Mouse (Mus musculus) urinary bladder, adult 2 months (tissue): ENCODE data around the gene Rsad2. TPM values are rescaled to one million over a fixed set of nuclear protein-coding genes. Genes with fewer than 3 reads are reported as not detected.
"Not testable (repeated sequence)": the region's sequence is repeated elsewhere in the genome, so short reads cannot be mapped to it uniquely, and the experiment has no call there.

Experiments
- DNase-seq: peaks from one replicate; pipeline ENCODE4 v3.0.0; 2022; ENCODE audit warnings: low spot score
- polyA plus RNA-seq: library from polyadenylated mRNA; depleted of rRNA; stranded (reverse); fragments of >200 nt; gene quantifications from 2 replicates; pipeline ENCODE4 v1.2.3, GENCODE M21; 2012

The Rsad2 gene
- polyA plus RNA-seq, 1 experiment: 2.5 TPM

DNA sequence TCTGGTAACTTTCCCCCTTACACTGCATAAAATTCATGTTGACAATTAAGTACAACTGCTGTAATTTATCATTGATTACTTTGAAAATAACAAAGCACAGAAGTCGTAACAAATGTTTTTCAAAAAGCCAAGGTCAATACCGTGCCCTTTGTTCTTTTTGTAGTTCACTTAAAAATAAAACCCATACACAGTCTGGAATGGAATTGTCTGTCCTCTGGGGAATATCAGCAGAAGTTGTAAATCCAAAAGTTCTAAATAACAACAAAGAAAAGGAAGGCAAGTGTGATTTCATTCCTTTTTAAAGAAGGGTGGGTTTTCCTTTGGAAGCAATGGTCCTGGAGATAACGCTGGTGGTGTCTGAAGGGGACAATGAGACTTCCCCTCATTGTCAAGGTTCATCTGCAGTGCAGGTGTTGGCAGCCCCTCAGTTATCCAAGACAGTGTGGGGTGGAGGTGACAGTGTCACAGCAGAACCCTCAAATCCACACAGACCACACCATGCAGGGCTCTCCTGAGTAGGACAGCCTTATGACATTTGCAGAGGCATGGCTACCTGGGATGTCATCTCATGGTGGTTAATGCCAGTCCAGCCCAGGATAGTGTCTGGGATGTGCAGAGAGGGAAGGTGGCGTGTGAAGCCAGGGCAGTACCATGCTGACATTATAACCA is 9.7 kb downstream of the Rsad2 start:
- no peak for DNase-seq

DNA sequence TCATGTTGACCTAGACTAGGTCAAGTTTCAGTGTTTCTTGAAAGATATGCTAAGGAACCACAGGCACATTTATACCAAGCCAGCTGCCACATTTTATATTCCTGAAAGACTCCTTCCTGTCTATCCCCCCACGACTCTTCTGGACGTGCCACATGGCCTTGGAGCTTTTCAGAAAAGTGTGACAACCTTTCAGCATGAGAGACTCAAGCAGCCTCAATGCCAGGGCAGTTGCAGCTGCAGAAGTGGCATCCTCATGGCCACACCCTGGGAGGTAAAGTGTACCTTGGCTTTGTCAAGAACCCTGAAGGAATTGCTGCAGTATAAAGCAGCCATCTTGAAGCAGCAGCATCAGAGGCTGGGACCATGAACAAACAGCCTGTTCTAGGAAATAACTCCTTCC is 11.7 kb downstream of the Rsad2 start:
- no peak for DNase-seq

DNA sequence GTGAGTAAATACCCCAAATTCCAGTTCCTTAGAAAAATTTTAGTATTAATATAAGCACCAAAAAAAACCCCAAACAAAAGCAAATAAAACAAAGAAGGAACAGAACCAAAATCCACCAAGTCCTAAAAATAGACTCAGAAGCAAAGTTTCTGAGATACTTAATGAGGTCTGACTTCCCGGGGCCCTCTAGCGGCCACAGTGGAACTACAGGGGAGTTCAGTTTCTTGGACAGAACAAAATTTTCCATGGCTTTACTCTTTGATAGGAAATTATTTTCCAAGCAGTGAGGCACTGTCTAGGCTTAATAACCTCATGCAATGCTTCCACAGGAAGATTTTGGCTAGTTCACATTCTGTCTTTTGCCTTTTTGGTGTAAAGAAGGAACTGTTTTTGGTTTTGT is 12.2 kb downstream of the Rsad2 start:
- peak; percentile 34 for DNase-seq

DNA sequence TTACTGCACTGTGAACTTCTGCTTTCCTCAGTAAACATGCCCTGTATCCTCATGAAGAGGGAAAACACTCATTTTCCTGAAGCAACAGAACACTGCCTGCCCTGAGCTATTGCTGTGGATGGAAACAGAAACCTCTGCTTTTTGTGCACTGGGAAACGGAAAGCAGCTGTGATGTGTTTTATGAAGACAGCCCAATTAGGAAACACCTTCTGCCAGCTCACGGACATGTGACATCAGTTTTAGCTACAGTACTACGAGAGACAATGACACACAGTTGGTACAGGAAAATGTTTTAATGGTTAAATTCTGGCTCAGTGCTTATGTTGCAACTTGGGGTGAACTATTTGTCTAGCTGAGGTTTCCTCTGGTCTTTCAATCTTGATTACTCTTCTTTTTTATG is 16.9 kb downstream of the Rsad2 start:
- DNase-seq: no peak

DNA sequence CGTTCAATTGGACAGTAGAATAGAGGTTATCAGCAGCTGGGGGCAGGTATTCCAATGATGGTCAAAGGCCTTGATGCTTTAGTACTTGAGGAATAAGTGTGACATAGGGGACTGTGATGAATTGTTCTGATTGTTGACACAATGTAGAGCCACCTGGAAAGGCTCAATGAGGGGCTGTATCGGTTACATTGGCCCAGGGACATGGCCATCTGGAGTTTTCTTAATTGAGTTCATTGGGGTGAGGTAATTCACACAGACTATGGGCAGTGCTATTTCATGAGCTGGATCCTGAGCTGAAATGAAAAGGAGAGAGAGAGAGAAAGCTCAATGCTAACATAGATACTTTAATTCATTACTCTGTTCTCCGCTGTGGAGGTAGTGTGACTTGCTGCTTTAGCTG is 18.3 kb downstream of the Rsad2 start:
- DNase-seq: no peak

DNA sequence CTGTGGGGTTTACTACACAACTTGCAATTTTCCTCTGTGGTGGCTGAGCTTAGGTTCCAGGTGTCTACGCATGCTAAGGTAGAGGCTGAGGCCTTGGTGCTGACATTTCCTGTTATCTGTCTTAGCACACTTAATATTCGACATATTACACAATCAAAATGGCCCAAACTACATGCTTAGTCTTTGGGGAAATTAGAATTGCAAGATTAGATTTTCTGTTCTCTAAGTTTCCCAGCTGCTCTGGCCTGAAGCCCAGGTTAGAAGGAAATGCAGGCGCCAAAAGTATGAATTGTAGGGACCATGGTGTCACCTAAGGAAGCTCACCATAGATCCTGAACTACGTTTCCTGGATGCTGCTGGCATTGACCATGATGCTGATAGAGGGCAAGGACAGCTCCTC is 19.9 kb downstream of the Rsad2 start:
- no peak for DNase-seq

DNA sequence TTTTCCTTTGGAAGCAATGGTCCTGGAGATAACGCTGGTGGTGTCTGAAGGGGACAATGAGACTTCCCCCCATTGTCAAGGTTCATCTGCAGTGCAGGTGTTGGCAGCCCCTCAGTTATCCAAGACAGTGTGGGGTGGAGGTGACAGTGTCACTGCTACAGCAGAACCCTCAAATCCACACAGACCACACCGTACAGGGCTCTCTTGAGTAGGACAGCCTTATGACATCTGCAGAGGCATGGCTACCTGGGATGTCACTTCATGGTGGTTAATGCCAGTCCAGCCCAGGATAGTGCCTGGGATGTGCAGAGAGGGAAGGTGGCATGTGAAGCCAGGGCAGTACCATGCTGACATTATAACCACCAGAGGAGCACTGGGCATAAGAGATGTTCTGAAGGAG is 27.5 kb downstream of the Rsad2 start:
- not testable (repeated sequence) for DNase-seq

DNA sequence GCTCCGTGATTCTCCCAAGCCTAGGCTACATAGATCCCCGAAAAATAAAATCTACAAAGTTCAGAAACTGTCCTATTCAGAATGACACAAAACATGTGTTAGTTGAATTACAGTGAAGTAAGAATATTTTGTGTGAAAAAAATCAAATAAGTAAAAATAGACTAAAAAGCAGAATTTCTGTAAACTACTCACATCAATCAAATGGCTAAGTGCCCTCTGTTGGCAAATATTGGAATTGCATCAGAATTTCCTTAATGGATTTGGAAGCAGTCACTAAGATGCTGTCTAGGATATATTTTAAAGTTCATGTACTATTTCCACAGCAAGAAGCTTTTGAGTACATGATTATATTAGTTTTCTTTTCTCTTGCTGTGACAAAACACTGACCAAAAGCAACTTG is 31.4 kb downstream of the Rsad2 start:
- no peak for DNase-seq

DNA sequence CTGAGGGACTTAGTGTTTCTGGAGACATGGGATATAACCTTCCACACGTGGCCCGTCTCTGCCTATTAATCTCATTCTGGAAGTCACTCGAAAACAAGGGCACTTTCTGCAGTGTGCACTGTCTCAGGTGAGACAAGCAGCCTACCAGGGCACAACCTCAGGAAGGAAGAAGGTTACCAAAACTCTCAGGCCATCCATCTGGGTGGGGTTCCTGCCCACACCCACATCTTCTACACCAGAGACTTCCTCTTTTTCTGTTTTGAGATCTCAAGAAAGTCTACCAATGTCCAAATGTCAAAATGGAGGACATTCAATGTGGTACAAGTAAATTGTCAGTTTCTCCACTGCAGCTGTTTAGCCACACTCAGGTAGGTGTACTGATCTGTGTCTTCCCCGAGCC is 37.9 kb downstream of the Rsad2 start:
- no peak for DNase-seq

DNA sequence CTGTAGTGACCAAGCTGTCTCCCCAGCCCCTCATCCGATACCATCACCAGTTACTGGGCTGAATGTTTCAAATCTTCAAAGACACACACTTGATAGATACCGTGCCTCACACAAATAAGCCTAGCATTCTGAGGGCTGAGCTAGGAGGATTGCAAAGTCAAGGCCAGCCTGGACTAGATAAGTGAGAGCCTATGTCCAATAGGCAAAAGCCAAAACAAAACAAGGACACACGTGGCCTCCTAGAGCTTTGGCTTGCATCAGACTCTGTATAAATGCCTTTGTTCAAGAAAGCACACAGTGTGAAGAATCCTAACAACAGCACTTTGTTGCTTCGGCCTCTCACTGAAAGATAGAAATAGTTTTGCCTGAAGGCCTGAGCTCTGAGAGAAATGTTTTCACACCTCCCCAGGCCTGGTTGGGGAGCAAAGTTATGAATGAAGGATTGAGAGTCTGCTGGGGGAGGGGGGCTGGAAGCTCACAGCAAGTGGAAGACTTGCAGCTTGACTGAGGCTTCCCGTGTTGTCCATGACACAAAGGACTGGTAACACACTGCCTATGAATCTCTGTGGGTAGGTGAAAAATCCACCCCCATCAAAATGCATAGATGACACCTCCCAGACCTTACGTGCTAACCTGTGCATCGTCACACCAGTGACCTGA is 39.5 kb downstream of the Rsad2 start:
- DNase-seq: no peak

DNA sequence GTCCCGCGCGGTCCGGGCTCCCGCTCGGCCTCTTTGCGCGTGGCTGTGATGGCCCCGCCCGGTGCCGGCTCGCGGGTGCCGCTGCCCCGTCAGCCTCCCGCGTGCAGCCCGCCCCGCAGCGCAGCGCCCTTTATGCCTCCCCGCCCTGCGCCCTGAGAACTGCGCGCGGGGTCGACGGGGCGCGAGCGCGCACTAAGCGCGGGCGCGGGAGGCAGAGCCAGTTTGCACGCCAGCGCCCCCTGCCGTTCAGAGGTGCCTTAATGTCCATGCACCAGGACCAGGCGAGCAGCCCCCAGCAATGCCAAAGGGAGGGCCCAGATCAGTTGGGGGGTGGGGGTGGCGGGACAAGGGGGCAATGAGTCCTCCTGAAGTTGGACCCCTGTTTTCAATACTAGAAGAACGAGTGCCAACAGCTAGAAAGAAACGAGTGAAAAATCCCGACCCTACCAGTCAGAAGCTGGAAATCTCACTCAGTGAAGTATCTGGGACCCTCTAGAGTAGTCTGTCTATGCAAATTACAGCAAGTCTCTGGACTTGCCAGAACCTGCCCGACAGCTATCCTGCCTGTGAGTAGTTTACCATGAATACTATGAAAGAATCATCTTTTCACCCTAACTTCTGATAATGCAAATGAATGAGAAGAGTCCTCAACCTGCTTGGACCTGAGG is 41.0 kb downstream of the Rsad2 start, which contains the start of gene Rnf144a:
Rnf144a (minus strand) TSS at position 151 of the 668 bp plus-strand sequence.
- DNase-seq: peak; percentile 82

DNA sequence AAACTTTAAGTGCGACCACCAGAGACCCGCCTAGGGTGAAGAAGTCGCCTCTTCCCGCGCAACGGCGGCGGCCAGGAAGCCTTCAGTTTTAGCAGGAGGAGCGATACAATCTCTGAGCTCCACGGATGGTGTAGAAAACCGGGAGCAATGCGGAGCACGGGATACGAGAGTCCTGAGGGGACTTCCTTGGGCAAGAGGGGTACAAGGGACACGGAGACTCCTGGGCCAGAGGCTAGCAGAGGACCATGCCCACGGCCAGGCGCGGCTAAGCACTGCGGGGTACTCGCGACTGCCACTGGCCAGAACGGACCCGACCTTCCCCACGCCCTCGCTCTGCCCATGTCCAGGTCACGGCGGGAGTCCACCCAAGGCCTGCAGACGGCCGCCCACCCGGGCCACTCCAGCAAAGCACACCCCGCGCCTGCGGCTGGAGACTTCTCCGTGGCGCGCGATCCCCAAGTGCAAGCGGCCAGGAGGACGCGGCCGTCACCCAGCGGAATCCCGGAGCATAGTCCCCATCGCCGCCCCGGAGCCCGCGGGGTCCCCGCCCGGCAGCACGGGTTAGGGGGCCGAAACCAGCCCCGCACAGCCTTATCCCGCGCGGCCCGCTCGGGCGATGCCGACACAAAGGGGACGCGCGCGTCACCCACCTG is 41.7 kb downstream of the Rsad2 start:
- DNase-seq: no peak

DNA sequence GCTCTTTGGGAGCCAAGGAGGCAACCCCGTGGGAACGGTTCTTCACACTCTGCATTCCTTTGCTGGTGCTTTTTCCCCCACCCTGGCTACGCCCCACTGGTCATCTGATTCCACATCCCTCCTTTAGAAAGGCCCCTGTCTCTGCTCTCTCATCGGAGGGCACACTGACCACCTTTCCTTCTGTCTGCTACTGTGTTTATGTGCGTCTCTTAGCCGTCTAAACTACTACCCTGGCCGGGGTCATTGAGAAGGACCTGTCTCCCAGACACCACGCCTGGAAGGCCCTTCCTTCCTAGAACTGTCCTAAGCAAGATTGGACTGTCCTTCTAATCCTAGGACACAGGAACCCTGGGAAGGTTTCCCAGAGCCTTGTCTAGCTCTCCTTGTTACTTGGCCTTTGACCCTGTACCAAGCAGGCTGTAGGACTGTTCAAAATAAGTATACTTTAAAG is 42.3 kb downstream of the Rsad2 start:
- no peak for DNase-seq

DNA sequence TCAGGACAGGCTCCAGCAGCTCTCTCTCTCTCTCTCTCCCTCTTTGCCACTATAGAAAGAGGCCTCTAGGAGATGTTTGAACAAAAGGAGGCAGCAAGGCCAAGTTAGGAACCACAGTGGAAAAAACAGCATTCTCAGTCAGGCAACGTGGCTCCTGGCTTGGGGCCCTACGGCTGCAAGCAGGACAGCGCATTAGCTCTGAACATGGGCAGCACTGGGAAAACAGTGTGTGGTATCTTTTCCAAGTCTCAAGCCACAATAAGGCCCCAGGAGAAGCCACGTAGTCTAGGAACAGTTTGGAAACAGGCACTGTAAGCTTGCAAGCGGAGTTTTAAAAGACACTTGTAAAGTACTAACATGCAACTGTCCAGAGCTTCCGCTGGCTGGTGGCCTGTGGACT is 43.5 kb downstream of the Rsad2 start:
- DNase-seq: no peak

DNA sequence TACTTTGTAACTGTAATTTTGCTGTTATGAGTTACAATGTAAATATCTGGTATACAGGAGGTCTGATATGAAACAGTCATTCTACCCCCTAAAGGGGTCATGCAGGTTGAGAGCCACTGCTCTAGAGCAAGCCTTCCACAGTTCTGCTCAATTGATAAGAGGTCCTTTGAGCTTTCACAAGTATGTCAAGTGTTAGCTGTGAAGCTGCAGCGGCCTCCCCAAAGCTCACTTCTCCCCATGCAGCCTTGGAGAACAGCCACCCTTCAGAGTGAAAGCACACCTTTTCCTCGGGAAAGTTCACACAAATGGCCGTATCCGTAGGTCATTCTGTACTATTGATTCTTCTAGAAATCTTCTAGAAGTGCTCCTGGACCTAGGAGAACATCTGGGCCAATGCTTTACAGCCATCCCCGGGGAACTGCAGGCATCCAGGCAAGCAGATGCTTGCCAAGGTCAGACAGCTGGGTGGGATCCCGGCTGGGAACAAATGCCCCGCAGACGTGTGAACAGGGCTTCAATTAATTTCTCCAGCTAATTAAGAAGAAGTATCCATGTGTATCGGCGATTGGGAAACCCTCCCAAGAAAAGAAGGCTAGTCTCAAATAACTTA is 44.3 kb downstream of the Rsad2 start:
- DNase-seq: no peak

DNA sequence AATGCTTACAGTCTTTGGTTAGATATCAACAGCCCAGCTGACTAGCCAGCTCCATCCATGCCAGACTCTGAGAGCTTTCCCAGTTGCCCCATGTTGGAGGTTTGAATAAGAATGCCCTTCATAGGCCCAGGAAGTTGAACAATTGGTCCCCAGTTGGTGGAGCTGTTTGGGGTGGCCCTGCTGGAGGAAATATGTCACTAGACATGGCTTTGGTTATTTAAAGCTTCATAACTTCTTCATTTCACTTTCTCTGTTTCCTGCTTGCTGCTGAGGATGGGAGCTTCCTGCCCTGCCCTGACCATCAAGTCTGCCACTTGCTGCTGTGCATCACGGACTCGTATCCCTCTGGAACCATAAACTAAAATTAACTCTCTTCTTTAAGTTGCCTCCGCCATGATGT is 45.8 kb downstream of the Rsad2 start:
- no peak for DNase-seq

DNA sequence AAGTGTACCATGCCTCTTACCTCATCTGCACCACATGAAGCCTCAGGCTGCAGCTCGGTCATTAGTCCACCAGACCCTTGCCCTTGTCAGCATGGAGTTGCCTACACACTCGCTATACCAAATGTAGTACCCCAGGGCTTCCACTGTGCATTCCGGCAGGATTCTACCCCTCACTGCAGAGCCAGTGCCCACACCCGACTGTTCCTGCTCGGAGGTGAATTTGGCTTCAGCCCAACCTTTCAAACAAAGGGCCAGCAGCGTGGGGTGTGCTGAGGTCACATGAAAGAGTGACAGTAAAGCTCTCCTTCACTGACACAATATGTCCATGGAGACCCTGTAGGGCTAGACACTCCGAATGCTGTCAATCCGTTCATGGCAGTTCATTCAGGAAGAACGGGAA is 47.5 kb downstream of the Rsad2 start:
- DNase-seq: no peak

DNA sequence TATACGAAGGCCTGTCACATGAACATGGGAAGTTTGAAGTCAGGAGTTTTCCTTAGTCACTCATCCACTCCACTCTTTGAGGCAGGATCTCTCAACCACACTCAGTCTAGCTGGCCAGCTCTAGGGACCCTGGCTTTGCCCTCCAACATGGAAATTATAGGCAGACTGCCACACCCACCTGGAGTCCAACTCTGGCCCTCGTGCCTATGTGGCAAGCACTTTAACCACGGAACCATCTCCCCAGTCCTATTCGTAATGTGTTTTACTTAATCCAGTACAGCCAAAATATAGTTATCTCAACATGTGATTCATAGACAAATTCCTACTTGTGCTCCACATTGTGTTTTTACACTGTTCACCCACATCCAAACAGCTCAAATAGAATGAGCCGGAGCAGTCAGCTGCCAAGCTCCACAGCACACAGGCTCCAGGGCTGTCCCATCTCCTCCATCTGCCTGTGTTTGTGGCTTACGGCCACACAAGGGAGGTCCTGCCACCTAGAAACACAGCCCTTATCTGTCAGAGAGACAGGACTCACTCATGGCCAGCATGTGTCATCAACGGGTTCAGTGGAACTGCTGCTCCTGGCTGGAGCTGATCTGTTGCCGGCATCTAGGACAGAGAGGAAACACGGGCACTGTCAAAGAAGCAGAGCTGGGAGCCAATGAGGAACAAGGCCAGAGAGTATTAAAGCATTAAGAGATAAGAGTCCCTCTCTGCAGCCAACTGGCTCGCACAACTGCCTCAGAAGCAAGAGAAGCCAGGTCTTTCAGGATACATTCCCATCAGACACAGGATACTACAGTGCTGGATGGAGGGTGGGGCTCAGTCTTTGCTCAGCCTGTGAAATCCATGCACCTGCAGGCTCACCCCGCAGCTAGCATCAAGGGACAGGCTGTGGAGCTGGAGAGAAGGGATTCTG is 51.2 kb downstream of the Rsad2 start:
- DNase-seq: no peak

DNA sequence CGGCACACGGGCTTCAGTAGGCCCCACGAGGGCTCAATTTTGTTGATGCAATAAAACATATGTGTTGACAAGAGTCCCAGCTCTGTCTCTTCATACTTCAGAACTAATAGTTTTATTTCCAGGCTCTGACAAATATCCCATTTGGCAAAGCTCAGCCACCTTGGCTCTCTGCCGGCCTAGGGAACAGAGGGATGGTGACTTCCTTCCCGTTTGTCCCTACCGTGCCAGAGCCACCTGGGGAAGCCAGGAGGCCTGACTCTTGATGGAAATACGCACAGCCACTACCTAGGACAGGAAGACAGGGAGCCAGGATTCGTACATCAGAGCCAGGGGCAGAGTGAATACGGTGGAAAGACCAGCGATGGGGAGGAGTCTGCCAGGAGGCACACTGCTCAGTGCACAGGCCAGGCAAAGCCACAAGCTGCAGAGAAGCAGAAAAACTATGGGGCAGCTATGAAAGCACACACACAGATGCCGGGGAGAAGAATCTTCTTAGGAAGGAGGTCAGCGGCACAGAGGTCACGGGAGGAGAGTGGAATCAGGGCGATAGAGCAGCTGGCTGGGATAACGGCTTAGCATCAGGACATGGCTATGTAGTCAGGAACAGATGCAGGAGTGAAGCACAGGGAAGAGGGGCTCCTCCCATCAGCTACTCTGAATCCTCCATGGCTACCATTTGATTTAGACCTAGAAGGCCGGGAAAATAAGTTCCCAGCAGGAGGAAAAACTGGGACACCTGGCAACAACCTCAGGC is 52.7 kb downstream of the Rsad2 start:
- DNase-seq: no peak
